23 mouse cellular contexts compared by ENCODE assay signal in the genomic region with DNA sequence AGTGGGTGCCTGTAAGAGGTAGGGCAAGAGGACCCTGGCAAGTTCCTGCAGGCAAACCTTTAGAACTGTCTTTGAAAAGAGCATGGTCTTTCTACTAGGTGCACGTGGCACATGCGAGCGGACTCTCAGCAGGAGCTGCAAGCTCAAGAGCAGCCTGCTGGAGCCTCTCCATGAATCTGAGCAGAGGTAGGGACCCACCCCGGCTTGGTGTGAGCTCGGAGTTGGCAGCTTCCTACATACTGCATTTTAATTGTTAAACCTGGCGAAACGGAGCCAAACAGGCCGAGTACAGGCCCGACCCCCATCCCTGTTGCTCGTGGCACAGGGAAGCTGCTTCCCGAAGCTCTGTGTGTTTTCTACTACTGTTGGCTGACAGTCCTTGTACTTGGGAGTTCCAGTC.
DNase-seq lines count a peak whose midpoint lies in the region; ATAC-seq and TF ChIP-seq lines count a peak whose summit lies in the region.
"Had no signal": no experiment of that assay in that cellular context is flagged by ENCODE, and none has a peak within 500 bp of the region (broad histone marks: within the 10 kb centered on the region; RNA-seq: fewer than 3 reads in every experiment).

No protein-coding gene starts in this region.

- peaks cover 63% of the 10 kb centered on the region for H3K36me3 ChIP-seq in kidney, embryonic 16.5 days (ENCODE audit: insufficient read depth, low read length)
- peaks cover 46% of the 10 kb centered on the region for H3K36me3 ChIP-seq in ES-E14 (ENCODE audit: control insufficient read depth, insufficient read depth, low read length, poor library complexity, severe bottlenecking)
- H3K36me3 ChIP-seq in limb, embryonic 15.5 days = peaks cover 86% of the 10 kb centered on the region
- peaks cover 26% of the 10 kb centered on the region for H3K36me3 ChIP-seq in forebrain, postnatal 0 days (ENCODE audit: insufficient read depth)

- in situ Hi-C loops in ES-E14 (cut with MboI; ENCODE audit: low sequenced_read_pairs in 2 of 2, unreplicated experiment in 2 of 2) = no loop called here

- TF ChIP-seq CTCF in forebrain, postnatal 0 days (IDR thresholded peaks at IDR 0.05; ENCODE audit: low read depth) = no peak

- H3K4me2 ChIP-seq in kidney, embryonic 16.5 days (replicated peaks; ENCODE audit: low read depth, low read length) = no peak overlapping the region
- H3K4me2 ChIP-seq in limb, embryonic 15.5 days = no peak overlapping the region
- no peak overlapping the region for H3K4me2 ChIP-seq in forebrain, postnatal 0 days (ENCODE audit: low read depth)
- H3K4me2 ChIP-seq: forebrain, embryonic 13.5 days; heart, embryonic 13.5 days; liver, embryonic 15.5 days; lung, embryonic 15.5 days had no signal

- peak; percentile 60 for DNase-seq in kidney, adult 11 months
- no peak for DNase-seq in ES-E14 (ENCODE audit: low read depth, low spot score)
- peak; percentile 60 for DNase-seq in kidney, postnatal 14 days
- DNase-seq in forebrain, postnatal 0 days = no peak
- no peak for DNase-seq in neural tube, embryonic 10.5 days (ENCODE audit: extremely low spot score, low spot score)
- DNase-seq: adrenal gland, adult 2 months; cerebellum, adult 11 months; cerebellum, adult 9-11 months; heart, adult 18-20 months; heart, postnatal 14 days; layer of hippocampus, postnatal 36 days; liver; lung, postnatal 36 days; midbrain, embryonic 14.5 days; thymus, postnatal 14 days had no signal

- no peak for ATAC-seq in kidney, embryonic 16.5 days (ENCODE audit: low FRiP score, low TSS enrichment)
- 0 out of 2 replicates have a peak, but pooled peaks have one; percentile 30 for ATAC-seq in limb, embryonic 15.5 days (ENCODE audit: insufficient number of reproducible peaks, low FRiP score, low TSS enrichment, low read depth)
- no peak for ATAC-seq in forebrain, postnatal 0 days
- ATAC-seq: forebrain, embryonic 13.5 days; intestine, postnatal 0 days had no signal

- H3K27me3 ChIP-seq in kidney, embryonic 16.5 days (ENCODE audit: insufficient read depth, low read length) = no peaks in the 10 kb centered on the region
- no peaks in the 10 kb centered on the region for H3K27me3 ChIP-seq in limb, embryonic 15.5 days
- H3K27me3 ChIP-seq in forebrain, postnatal 0 days (ENCODE audit: insufficient read depth, low read length) = no peaks in the 10 kb centered on the region
- H3K27me3 ChIP-seq: CH12.LX; forebrain, embryonic 13.5 days; heart, embryonic 13.5 days; liver, embryonic 15.5 days; lung, embryonic 15.5 days had no signal

- 91% methylated on average over 11 of the region's 11 CpGs for WGBS in kidney, embryonic 16.5 days
- whole genome bisulfite sequencing in limb, embryonic 15.5 days = 66% methylated on average over 11 of the region's 11 CpGs
- WGBS in forebrain, postnatal 0 days = 74% methylated on average over 11 of the region's 11 CpGs

- no peak overlapping the region for H3K27ac ChIP-seq in kidney, embryonic 16.5 days (ENCODE audit: low read length)
- no peak overlapping the region for H3K27ac ChIP-seq in ES-E14 (ENCODE audit: insufficient read depth, low read depth, low read length, poor library complexity, severe bottlenecking)
- peak overlapping the region; percentile 54 for H3K27ac ChIP-seq in limb, embryonic 15.5 days
- H3K27ac ChIP-seq in forebrain, postnatal 0 days (ENCODE audit: low read depth, low read length) = no peak overlapping the region
- H3K27ac ChIP-seq: forebrain, embryonic 13.5 days; heart, embryonic 13.5 days; liver, embryonic 15.5 days; lung, embryonic 15.5 days had no signal

- peaks cover 34% of the 10 kb centered on the region for H3K4me1 ChIP-seq in kidney, embryonic 16.5 days (ENCODE audit: insufficient read depth, low read length)
- peaks cover 15 to 41% of the 10 kb centered on the region in 2 experiments; a peak in 3 of 4 replicates for H3K4me1 ChIP-seq in ES-E14 (ENCODE audit: control insufficient read depth in 2 of 2, insufficient read depth in 2 of 2, low read length in 2 of 2, poor library complexity in 1 of 2)
- H3K4me1 ChIP-seq in limb, embryonic 15.5 days = peaks cover 55% of the 10 kb centered on the region
- no peaks in the 10 kb centered on the region for H3K4me1 ChIP-seq in forebrain, postnatal 0 days (ENCODE audit: insufficient read depth)

- no peak overlapping the region for H3K9ac ChIP-seq in kidney, embryonic 16.5 days (replicated peaks; ENCODE audit: low read length)
- peak overlapping the region; percentile 7; the same call in 1 of the 2 replicates for H3K9ac ChIP-seq in ES-E14 (ENCODE audit: insufficient read depth, low read depth, low read length, poor library complexity, severe bottlenecking)
- H3K9ac ChIP-seq in limb, embryonic 15.5 days = no peak overlapping the region
- H3K9ac ChIP-seq in forebrain, postnatal 0 days = no peak overlapping the region
- H3K9ac ChIP-seq: forebrain, embryonic 13.5 days; heart, embryonic 13.5 days; liver, embryonic 15.5 days; lung, embryonic 15.5 days had no signal

- no peaks in the 10 kb centered on the region for H3K9me3 ChIP-seq in kidney, embryonic 16.5 days (ENCODE audit: low read length)
- H3K9me3 ChIP-seq in ES-E14 (ENCODE audit: control insufficient read depth, insufficient read depth, low read depth, low read length) = no peaks in the 10 kb centered on the region
- no peaks in the 10 kb centered on the region for H3K9me3 ChIP-seq in limb, embryonic 15.5 days
- H3K9me3 ChIP-seq in forebrain, postnatal 0 days (ENCODE audit: low read length) = no peaks in the 10 kb centered on the region
- H3K9me3 ChIP-seq: forebrain, embryonic 13.5 days; heart, embryonic 13.5 days; liver, embryonic 15.5 days; lung, embryonic 15.5 days had no signal

- no peak overlapping the region for H3K4me3 ChIP-seq in kidney, embryonic 16.5 days (ENCODE audit: low read length)
- H3K4me3 ChIP-seq in ES-E14 (ENCODE audit: insufficient read depth in 1 of 2, low read depth in 1 of 2, low read length in 2 of 2, poor library complexity in 1 of 2, severe bottlenecking in 1 of 2) = no peak overlapping the region
- H3K4me3 ChIP-seq in limb, embryonic 15.5 days = no peak overlapping the region
- no peak overlapping the region for H3K4me3 ChIP-seq in forebrain, postnatal 0 days (ENCODE audit: low read depth, low read length)
- H3K4me3 ChIP-seq: forebrain, embryonic 13.5 days; heart, embryonic 13.5 days; liver, embryonic 15.5 days; lung, embryonic 15.5 days had no signal

TF ChIP-seq in ES-E14, 5 proteins besides CTCF, POLR2A, EP300 and RAD21:
- no peak for TF ChIP-seq HCFC1 (IDR thresholded peaks at IDR 0.05; ENCODE audit: borderline replicate concordance, insufficient read depth, low read length)
- no peak for TF ChIP-seq ZC3H11A (IDR thresholded peaks at IDR 0.05; ENCODE audit: borderline replicate concordance, low read depth, low read length)
- TF ChIP-seq CHD2 (IDR thresholded peaks at IDR 0.05; ENCODE audit: low read depth, low read length) = no peak
- TF ChIP-seq MAFK (IDR thresholded peaks at IDR 0.05; ENCODE audit: insufficient read depth, low read depth, low read length) = no peak
- TF ChIP-seq ZNF384 (IDR thresholded peaks at IDR 0.05; ENCODE audit: low read depth, low read length) = no peak

Comparison
In these comparisons a context has a peak if more than half of its experiments do, and no peak if none do; other contexts are left out.
1. DNase-seq: peak in kidney, adult 11 months (single experiment) and kidney, postnatal 14 days (single experiment); none in ES-E14 (single experiment), forebrain, postnatal 0 days (single experiment) and neural tube, embryonic 10.5 days (single experiment).